Mouse (Mus musculus) B cell, adult 2 months (primary cell): ENCODE measurements at regions not wholly inside any gene's neighbourhood (a gene's known extent, or its start where the extent isn't known, plus 50 kb on each side); places are given as distances from the start of the nearest gene placed in this dataset.
"Not testable (repeated sequence)": the region's sequence is repeated elsewhere in the genome, so short reads cannot be mapped to it uniquely, and the experiment has no call there.

Experiments
- DNase-seq, 2 experiments: peaks; one replicate each; pipeline ENCODE4 v3.0.0; 2022

DNA sequence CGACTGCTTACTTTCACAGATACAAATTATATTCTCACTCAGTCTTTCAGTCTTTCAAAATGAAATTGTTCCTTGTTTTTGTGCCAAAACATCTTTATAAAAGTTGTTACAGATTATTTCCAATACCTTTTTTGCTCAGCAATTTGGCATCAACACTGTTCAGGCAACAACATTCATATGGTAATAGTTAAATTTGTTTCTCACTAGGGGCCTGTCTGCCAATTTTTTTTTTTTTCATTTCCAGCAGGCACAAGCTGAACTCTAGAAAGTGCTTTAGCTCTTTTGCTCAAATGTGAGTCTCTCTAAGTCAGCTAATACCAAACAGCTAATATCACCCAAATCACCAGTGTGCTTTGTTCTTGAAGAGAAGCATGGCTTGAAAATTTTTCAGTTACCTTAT is 199.4 kb downstream of the Antxr2 start:
- DNase-seq = no peak

DNA sequence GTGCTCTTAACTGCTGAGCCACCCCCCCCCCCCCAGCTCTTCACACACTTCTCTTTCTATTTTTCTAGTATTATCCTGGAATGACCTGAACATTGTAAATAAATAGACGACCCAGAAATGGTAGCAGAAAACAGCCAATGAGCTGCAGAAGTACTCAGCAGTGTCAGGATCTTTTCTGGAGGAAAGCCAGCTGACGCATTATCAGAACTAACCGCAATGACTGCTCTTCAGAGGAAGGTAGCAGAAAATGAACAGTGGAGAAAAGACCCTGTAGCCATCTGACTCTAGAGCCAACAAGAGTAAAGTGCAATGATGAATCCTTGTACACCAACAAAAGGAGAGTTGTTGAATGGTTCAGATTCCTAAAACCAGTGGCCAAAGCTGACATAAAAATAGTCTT is 213.4 kb downstream of the Antxr2 start:
- no peak for DNase-seq

DNA sequence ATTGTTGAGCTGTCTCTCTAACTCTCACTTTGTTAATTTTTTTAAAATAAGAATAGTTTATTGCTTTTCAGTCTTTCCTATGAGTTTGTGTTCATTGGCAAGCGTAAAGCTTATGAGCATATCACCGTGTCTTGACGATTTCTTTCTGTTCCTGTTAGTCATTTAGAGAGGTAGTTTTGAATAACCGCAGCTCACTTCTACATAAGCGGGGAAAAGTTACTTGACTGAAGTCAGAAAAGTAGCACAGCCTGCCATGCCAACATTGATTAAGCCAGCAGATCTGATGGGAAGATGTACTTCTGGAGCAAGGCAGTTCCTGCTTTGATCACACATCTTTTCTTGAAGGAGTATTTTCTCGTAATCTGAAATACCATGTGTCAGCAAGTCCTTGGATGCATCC is 215.5 kb downstream of the Antxr2 start:
- DNase-seq = no peak

DNA sequence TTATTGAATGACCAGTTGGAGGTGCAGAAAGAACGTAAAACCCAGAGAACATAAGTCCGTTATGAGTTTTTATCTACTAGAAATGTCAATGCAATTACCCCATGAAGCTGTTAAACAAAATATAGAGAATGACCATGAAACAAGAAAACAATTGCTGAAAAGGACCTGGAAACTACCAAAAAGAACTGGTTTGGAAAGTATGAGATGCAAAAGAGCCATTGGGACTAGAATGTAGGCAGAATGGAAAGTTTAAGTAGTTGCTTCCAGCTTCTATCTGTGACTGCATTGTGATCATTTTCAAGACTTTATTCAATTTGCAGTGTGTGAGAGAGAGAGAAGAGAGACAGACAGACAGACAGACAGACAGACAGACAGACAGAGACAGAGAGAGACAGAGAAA is 216.1 kb downstream of the Antxr2 start:
- DNase-seq = no peak

DNA sequence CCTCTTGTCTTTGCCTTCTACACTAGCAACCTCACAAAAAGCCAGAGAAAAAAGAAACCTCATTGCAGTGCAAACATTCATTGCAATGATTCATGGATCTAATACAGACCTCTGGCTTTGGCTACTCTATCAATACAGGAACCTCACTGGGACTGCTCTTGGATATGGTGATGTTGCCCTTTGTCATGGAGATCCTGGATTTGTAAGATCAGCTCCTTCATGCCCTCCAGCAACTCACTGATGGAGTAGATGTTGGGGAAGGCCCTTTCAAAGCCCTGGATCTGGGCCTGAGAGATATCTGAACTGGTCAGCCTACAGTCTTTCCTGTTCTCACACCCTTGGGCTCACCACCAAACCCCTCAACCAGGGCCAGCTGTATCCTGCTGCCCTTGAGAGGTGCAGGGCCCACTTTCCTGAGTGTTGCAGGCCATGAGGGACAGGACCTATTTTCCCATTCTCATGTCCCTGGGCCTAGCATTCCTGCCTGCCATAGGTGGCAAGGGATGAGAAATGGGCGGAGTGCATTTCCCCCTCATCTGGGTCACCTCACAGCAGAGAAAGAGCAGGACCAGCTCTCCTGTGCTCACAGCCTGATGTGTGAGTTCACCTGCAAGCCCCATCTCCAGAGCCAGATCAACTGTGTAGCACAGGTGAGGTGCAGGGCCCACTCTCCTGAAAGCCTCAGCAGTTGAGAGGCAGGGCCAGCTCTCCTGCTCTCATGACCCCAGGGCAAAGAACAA is 218.1 kb downstream of the Antxr2 start:
- no peak for DNase-seq

DNA sequence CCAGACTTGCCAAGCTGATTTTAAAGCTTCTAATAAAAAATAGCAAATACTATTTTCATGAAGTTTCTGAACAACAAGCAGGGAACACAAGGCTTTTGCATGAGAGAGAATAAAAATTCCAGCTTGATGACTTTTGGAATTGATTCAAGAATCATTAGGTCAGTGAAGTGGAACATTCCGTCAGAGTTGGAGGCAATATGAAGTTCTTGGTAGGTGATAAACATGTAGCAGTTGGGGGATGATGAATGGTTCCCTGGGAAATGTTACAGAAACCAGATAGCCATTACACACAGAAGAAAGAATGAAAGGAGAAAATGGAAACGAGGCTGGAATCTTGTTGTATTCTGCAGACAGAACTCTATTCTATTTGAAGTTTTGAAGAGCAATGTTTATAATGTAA is 221.8 kb downstream of the Antxr2 start:
- no peak for DNase-seq

DNA sequence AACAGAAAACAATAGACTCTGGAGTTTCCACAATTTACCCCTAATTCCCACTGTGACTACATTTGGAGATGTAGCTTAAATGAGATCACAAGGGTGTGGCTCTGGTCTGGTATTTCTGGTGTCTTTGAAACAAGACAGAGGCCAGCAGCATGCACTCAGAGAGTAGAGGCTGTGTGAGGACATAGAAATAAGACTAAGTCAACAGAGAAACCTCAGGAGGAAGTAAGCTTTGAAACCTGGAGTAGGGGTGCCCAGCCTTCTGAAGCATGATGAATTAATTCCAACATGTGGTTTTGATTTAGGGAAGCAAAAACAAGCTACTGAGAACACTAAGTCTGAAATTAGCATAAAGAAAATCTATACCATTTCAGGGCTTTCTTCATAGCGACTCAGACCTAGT is 223.7 kb downstream of the Antxr2 start:
- DNase-seq = peak; percentile 12 to 25

DNA sequence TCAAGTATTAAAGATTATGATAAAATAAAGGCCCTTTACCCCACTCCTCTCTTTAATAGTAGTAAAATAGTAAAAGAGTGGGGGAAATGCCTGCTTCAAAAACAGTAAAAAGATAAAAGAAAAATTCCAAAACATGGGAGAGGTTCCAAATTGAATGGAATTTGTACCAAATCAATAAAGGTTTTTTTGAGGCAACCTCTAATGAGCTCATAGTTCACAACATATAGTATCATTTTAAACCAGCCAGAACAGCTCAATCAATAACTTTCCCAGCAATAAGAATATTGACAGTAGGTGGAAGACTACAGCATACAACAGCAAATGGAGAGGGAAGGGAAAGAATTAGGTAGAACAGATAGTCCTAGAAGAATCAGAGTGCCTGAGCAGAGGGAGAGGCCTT is 224.1 kb downstream of the Antxr2 start:
- no peak for DNase-seq

DNA sequence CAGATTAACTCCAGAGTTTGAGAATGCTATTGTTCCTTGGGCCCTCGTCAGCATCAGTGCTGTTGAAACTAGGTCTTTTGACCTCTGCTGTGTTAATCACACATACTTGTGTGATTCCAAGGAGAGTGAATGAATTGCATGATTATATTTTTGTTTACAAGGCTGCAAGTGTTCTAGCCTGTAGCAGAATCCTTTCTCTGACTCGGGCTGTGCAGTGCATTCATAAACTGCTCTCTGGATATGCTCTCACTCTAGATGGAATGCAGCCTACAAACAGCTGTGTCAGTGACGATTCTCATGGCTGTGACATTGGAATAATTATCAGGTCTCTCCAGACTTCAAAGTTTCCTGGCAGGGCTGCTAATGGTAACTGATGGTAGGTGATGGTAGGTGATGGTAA is 230.8 kb downstream of the Antxr2 start:
- DNase-seq = no peak

DNA sequence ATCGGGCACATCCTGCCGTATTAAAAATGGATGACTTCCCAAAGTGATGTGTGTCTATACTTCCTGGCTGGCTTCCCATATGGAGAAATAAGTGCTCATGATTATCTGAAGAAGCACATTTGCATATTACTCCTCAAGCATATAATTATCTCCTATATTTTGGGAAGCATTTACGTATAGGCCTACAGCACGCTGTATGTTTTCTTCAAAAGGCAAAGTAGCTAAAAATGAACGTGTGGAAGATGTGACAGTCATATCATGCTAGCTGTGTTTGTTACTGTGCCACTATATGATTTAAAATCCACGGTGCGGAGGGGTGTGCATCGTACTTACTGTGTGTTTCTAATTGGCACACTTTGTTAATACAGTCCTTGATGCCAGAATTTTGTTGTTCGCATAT is 242.7 kb downstream of the Antxr2 start:
- no peak for DNase-seq

DNA sequence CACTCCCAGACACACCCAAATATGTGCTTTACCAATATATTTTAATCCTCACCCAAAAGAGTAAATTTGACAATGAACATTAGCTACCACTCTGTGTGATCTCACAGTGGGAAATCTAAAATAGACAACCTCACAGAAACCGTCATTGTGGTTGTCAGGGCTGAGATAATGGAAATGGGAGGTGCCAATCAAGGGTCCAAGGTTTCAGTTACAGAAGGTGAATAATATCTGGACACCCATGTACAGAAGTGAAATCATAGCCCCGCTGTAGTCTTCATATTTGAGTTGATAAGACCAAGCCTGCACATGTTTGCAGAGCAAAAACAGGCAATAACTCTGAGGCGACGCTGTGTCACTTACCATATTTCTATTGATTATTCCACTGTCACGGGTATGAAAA is 243.8 kb downstream of the Antxr2 start:
- DNase-seq = no peak

DNA sequence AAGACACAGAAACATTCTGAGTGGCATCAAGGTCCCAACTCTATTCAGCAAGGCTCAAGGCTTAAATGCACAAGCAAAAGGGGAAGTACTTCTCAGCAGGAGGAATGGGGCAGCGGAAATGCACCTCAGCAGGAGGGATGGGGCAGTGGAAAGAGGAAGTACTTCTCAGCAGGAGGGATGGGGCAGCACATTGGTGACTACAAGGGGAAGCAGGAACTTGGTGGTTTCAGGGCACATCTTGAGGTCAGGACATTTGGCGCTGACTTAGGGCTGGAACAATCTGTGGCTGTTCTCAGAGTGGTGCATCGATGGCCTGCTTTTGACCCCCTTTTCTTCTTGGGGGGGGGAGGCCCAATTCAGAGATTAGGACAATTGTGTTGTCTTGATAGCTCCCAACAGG is 255.7 kb downstream of the Antxr2 start:
- peak; percentile 21 to 40 for DNase-seq

DNA sequence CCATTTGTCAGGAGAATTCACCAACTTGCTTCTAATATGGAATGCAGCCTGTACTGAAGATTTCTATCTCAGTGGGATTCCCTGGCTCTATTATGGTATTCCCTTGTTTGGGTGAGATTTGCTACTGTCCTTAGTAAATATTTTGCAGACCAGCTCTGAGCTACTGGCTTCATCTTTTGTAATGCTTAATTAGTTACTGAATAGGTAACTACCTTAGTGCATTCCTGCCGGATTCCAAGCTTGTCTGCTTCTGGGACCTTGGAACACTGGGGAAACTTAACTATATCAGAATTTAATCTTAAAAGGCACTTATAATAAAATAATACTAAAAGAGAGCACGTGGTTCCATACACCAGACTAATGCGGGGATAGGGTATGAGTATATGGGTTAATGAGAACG is 257.4 kb downstream of the Antxr2 start:
- DNase-seq = not testable (repeated sequence)

DNA sequence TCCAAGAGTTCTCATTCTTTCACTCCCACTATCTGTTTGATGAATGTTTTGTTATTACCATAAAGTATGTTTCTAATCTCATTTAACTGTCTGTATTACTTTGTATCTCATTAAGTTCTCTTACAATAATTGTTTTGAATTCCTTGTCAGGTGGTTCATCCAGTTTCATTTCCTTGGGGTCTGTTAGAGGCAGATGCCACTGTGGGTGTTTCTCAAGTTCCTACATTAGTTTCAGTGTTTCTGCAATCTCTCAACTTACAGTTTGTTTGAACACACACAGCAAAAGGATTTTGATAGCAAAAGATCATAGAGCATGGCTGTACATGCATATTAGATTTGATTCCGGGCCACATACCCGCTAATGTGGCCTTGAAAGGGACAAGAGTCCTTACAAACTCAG is 280.5 kb upstream of the Gk2 start:
- no peak for DNase-seq

DNA sequence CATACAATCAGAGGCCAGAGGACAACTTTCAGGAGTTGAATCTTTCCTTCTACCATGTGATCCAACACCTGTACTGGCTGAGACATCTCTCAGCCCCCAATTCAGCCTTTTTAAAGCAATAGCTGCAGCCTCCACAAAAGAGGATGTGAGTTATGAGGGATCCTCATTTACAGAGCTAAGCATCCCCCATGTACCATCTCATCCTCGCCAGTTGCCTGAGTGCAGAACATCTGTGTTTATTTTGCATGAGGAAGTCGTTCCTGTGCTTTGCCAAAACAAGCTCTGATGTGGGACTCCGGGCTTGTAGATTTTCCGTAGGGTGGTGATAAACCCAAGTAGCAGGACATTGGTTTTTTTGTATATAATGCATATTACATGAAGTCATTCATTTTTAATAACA is 274.1 kb upstream of the Gk2 start:
- no peak for DNase-seq

DNA sequence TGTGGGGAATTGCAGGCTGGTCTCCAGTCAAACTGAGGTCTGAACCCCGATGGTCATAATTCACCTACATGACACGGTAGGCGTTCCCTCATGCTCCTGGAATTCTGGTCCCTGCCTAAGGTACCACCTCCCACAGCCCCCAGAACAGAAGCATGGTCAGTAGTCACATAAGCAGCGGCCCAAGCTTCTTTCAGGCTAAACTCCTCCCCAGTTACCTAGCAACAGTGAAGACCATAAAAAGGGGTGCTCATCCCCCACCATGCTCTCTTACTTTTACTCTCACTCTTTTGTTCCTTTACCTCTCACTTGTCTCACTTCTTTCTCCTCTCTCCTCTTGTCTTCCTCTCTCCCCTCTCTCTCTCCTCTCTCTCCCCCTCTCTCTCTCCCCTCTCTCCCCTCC is 262.5 kb upstream of the Gk2 start:
- DNase-seq = not testable (repeated sequence)

DNA sequence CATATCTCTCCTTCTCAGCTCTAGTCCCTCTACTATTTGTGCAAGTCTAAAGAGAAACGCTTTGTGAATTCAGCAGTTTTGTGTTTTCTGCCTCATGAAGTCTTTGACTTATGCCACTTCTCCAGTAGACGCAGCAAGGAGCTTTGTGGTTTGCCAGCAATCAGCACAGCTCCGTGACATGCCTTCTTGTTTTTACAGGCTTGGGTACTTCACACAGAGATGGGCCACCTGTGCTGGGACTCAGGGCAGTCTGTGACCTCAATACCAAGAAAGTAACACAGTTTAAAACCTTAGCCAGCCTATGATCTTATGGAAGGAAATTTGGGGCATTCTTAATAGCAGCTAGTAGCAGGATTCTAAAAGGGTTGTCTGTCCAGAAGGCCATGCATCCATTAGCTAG is 248.4 kb upstream of the Gk2 start:
- no peak for DNase-seq

DNA sequence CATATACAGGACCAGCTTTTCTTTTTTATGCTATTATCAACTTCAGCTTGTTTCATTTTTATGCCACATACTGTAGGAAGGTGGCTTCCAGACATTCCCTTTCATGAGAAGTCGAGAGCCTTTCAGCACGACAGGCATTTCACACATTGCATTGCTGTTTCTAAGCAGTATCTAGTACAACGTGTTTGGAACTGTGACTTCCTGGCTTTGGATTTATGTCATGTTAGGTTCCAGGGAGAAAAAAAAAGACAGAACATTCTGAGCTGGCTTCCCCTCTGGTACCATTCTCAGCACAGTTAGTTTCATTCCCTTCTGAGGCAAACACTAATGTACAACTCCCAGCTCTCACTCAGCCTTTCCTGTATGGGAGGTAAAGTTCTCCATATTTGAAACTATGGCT is 243.7 kb upstream of the Gk2 start:
- DNase-seq = no peak

DNA sequence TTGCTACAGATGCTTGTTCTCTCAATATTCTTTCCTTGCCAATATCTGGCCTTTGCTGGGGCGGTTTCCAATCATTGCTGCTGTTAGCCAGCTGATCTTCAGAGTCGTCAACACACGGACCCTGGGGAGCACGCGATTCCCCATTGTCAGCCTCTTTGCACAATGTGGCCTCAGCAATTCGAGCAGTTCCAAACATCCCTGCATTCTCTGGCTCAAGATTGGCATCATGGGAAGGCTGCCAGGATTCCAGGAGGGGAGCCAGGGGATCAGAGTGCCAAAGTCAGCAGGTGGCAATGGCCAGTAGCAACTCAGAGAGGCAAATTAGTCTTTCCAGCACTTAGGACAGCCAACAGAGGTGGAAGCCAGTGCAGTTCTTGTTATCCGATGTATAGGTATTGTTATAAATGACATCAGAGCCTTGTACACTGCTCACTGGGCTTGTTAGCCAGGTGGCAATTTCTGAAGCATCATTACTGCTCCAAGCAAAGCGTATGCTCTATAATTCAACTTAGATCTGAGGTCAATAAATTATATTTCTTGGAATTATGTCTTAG is 240.8 kb upstream of the Gk2 start:
- no peak for DNase-seq

DNA sequence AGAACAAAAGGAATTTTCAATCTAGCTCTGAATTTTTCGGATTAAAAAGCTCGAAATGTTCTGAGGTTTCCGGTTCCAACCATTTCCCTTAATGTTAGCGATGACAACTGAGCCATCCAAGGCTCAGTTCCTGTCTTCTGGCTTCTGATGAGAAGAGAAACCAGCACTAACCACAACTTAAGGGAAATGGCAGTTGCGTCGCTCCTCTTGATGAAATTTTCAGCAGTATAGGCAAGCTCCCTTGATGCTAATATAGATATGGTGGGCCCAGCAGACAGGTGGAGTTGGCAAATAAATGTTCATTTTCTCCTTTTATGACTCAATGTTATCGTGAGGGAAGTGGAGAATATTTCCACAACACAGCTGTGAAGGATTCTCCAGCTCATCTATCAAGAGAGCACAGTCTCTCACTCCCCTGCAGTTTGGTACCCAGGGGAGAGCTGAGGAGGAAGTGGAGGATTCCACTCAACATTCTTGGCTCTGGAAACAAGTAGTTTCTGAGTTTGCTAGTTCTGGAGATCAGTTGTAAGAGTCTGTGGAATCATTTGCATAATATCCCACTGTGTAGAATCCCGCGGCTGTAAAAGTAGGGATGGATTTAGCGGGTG is 236.6 kb upstream of the Gk2 start:
- no peak for DNase-seq

DNA sequence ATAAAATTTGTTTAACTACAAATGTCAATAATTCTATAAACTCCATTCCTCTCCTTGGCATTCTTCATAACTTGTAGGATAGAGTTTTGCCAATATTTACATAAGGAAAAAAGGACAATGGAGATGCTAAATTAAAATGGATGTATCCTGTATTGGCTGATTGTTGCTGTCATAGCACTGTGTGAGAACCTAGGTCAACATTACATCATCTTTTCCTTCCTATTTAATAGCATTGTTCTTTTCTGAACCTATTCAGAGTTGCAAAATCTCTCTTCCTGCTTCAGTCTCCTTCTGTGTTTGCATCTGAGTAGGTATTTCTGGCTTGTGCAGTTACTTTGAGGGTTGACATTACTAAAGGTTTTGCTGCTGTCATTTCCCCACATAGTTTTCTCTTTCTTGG is 228.6 kb upstream of the Gk2 start:
- no peak for DNase-seq

DNA sequence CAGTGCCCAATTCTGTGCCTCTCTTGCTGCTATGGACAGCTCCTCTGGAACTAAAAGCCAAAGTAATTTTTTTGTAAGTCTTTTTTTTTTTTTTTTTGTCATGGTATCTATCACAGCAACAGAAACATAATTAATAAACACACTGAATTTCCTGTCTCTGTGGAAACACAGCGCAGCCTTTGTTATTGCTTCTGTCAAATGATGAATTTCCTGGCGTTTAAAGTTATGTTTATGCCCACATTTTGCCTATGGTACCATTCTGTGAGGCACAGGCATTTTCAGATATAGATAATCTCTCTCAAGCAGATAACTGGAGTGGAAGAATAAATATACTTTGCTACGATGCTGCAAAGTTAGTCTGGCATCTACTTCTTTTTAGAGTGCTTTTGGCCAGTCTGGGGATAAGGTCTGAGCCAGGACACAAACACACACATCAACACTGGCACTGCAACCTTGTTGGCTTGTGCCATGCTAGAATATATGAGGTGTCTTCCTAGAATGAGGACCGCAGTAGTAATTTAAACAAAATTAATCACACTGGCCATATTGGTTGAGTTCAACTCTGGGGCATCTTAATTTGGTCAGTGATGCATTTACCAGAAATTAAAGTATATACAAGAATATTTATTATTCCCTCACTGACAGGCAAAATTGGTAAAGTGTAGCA is 227.9 kb upstream of the Gk2 start:
- DNase-seq = no peak

DNA sequence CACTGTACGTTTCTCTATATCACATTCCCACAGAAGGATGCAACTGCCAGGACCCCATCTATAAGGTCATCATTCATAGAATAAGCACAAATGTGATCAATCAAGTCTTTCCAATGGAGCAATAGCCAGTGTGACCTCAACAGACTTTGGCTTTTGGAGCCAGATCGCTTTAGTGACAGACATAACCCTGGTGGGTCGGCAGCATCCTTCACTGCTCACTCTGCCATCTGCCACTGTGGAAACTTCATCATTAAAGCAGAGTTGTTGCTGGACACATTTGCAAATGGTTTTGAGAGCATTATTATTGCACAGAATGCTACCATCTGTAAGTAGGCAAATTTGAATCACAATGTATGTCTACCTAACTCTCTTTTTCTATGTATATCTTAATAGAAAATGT is 212.9 kb upstream of the Gk2 start:
- DNase-seq = no peak
